Mouse (Mus musculus) erythroid progenitor cell, adult 5-6 weeks (primary cell): Measurements from ENCODE around the gene Bora. TPM values are rescaled to one million over a fixed set of nuclear protein-coding genes. Genes with fewer than 3 reads are reported as not detected.

Experiments
- ATAC-seq: replicated peaks from 2 replicates; pipeline ENCODE4 v1.8.0; 2016; ENCODE audit warnings: moderate number of reproducible peaks, mild to moderate bottlenecking, moderate TSS enrichment, inconsistent platforms; ENCODE audit not compliant: poor library complexity, low FRiP score, severe bottlenecking
- total RNA-seq, 2 experiments: library from RNA; stranded (forward) in 1 of 2; stranded (reverse) in 1 of 2; fragments of 150-400 nt in 1 of 2; fragments of 186-747, 209-891 nt in 1 of 2; gene quantifications; 2 replicates each; pipeline versions ENCODE4 v1.2.3 to v1.2.4; 2015 to 2017; ENCODE audit warnings: low replicate concordance in 2 of 2

Gene Bora
- total RNA-seq, 2 experiments from 2014 or later = 88.0 to 108 TPM

- no peak; the same call in 1 of the 2 replicates for ATAC-seq
Measured at GRCm38 (mm10) chr14:99058959-99059586, 13.1 kb downstream of the Bora start.

- no peak for ATAC-seq
Measured at GRCm38 (mm10) chr14:99060616-99061015, 14.6 kb downstream of the Bora start.

GRCm38 (mm10) chr14:99063091-99063490, 17.1 kb downstream of the Bora start:
- no peak for ATAC-seq

GRCm38 (mm10) chr14:99071146-99071545, 25.1 kb downstream of the Bora start:
- ATAC-seq = no peak

- no peak for ATAC-seq
Measured at GRCm38 (mm10) chr14:99088947-99089346, 42.9 kb downstream of the Bora start.

- peak; percentile 99 for ATAC-seq
Measured at GRCm38 (mm10) chr14:99099267-99099966, 53.4 kb downstream of the Bora start, which contains the start of the genes Pibf1 and Dis3. Gene Pibf1, plus strand, starts transcription at chr14:99099424. Gene Dis3, minus strand, starts transcription at chr14:99099770.

GRCm38 (mm10) chr14:99099967-99100587, 54.1 kb downstream of the Bora start:
- ATAC-seq = peak; percentile 22; the same call in 1 of the 2 replicates

- no peak for ATAC-seq
Measured at GRCm38 (mm10) chr14:99103050-99103449, 57.0 kb downstream of the Bora start.

- ATAC-seq = no peak
Measured at GRCm38 (mm10) chr14:99104542-99105123, 58.6 kb downstream of the Bora start.

GRCm38 (mm10) chr14:99106671-99107070, 60.6 kb downstream of the Bora start:
- no peak for ATAC-seq

- no peak for ATAC-seq
Measured at GRCm38 (mm10) chr14:99107631-99108187, 61.7 kb downstream of the Bora start.

- no peak for ATAC-seq
Measured at GRCm38 (mm10) chr14:99108762-99109161, 62.7 kb downstream of the Bora start.

GRCm38 (mm10) chr14:99117576-99117975, 71.6 kb downstream of the Bora start:
- no peak for ATAC-seq

- ATAC-seq = no peak
Measured at GRCm38 (mm10) chr14:99121584-99122339, 75.7 kb downstream of the Bora start.

- ATAC-seq = no peak
Measured at GRCm38 (mm10) chr14:99124076-99124475, 78.1 kb downstream of the Bora start.

Other genes starting within 250 kb of the Bora start
- gene Rpl36a-ps1, start 51.9 kb upstream of the Bora start, total RNA-seq (2015; ENCODE audit: low replicate concordance) = 6.3 and 8.3 TPM in 2 replicates
- 4.3 TPM in 1 of 2 replicates, not detected in the other for gene Rpl36a-ps1, start 51.9 kb upstream of the Bora start, total RNA-seq (2017; ENCODE audit: low replicate concordance)
- gene Mzt1, start 88 bp upstream of the Bora start, total RNA-seq (2015; ENCODE audit: low replicate concordance) = 153 and 187 TPM in 2 replicates
- gene Mzt1, start 88 bp upstream of the Bora start, total RNA-seq (2017; ENCODE audit: low replicate concordance) = 87.4 and 104 TPM in 2 replicates
- gene Pibf1, start 53.2 kb downstream of the Bora start, total RNA-seq (2015; ENCODE audit: low replicate concordance) = 14.4 and 28.9 TPM in 2 replicates
- 29.8 and 39.6 TPM in 2 replicates for gene Pibf1, start 53.2 kb downstream of the Bora start, total RNA-seq (2017; ENCODE audit: low replicate concordance)
- gene Dis3, start 53.5 kb downstream of the Bora start, total RNA-seq (2015; ENCODE audit: low replicate concordance) = 16.8 and 23.1 TPM in 2 replicates
- 20.0 and 47.0 TPM in 2 replicates for gene Dis3, start 53.5 kb downstream of the Bora start, total RNA-seq (2017; ENCODE audit: low replicate concordance)